Mouse (Mus musculus): ENCODE results near the gene Chrm1. TPM values are rescaled to one million over a fixed set of nuclear protein-coding genes. Genes with fewer than 3 reads are reported as not detected.

Gene Chrm1
- polyA plus RNA-seq, 1 experiment from 2014 or later, result 0.04 TPM

GRCm38 (mm10) chr19:8695330-8695729 lies 31.7 kb downstream of the Chrm1 start:
- Histone ChIP-seq H3K27ac (replicated peaks) (no peak overlapping the region), H3K36me3 (replicated peaks) (no peaks in the 10 kb centered on the region), H3K4me3 (no peak overlapping the region), H3K4me1 (no peaks in the 10 kb centered on the region), H3K27me3 (replicated peaks; ENCODE audit: low read depth, poor library complexity, severe bottlenecking) (no peaks in the 10 kb centered on the region), H3K9me3 (no peaks in the 10 kb centered on the region)
- peak; percentile 41 for DNase-seq (ENCODE audit: low spot score)
- WGBS, result 58% methylated on average over 6 of the region's 6 CpGs

- Histone ChIP-seq H3K36me3 (replicated peaks) (no peaks in the 10 kb centered on the region), H3K27ac (replicated peaks) (no peak overlapping the region), H3K9me3 (no peaks in the 10 kb centered on the region), H3K4me3 (no peak overlapping the region), H3K4me1 (no peaks in the 10 kb centered on the region), H3K27me3 (replicated peaks; ENCODE audit: low read depth, poor library complexity, severe bottlenecking) (no peaks in the 10 kb centered on the region)
- no peak for DNase-seq (ENCODE audit: low spot score)
- WGBS, result 81% methylated on average over 9 of the region's 9 CpGs
These were observed 36.1 kb downstream of the Chrm1 start for GRCm38 (mm10) chr19:8699652-8700051.

GRCm38 (mm10) chr19:8702458-8702857 lies 38.9 kb downstream of the Chrm1 start:
- no peak for DNase-seq (ENCODE audit: low spot score)
- no peak overlapping the region for H3K27ac ChIP-seq (replicated peaks)
- 56% methylated on average over 3 of the region's 3 CpGs for WGBS

GRCm38 (mm10) chr19:8703571-8703970 lies 40.0 kb downstream of the Chrm1 start:
- Histone ChIP-seq H3K4me3 (no peak overlapping the region), H3K4me1 (no peaks in the 10 kb centered on the region), H3K27ac (replicated peaks) (no peak overlapping the region), H3K36me3 (replicated peaks) (peaks cover 27% of the 10 kb centered on the region), H3K27me3 (replicated peaks; ENCODE audit: low read depth, poor library complexity, severe bottlenecking) (no peaks in the 10 kb centered on the region), H3K9me3 (no peaks in the 10 kb centered on the region)
- WGBS, result 55% methylated on average over 4 of the region's 4 CpGs
- no peak for DNase-seq (ENCODE audit: low spot score)

More at GRCm38 (mm10) chr19:8702458-8702857, 38.9 kb downstream of the Chrm1 start:
- no peaks in the 10 kb centered on the region for H3K9me3 ChIP-seq
- H3K27me3 ChIP-seq (replicated peaks; ENCODE audit: low read depth, poor library complexity, severe bottlenecking), result no peaks in the 10 kb centered on the region
- peaks cover 16% of the 10 kb centered on the region for H3K36me3 ChIP-seq (replicated peaks)
- H3K4me3 ChIP-seq, result no peak overlapping the region
- no peaks in the 10 kb centered on the region for H3K4me1 ChIP-seq

- H3K9me3 ChIP-seq, result no peaks in the 10 kb centered on the region
- no peak overlapping the region for H3K4me3 ChIP-seq
- WGBS, result 84% methylated on average over 6 of the region's 6 CpGs
- H3K4me1 ChIP-seq, result 0 out of 2 replicates have a peak, but pooled peaks cover 1% of the 10 kb centered on the region
- no peak overlapping the region for H3K27ac ChIP-seq (replicated peaks)
- no peak for DNase-seq (ENCODE audit: low spot score)
- peaks cover 43% of the 10 kb centered on the region for H3K36me3 ChIP-seq (replicated peaks)
- no peaks in the 10 kb centered on the region for H3K27me3 ChIP-seq (replicated peaks; ENCODE audit: low read depth, poor library complexity, severe bottlenecking)
These were observed 41.6 kb downstream of the Chrm1 start for GRCm38 (mm10) chr19:8705026-8705708.

- no peak for DNase-seq (ENCODE audit: low spot score)
- Histone ChIP-seq H3K9me3 (no peaks in the 10 kb centered on the region), H3K27me3 (replicated peaks; ENCODE audit: low read depth, poor library complexity, severe bottlenecking) (no peaks in the 10 kb centered on the region), H3K4me1 (peaks cover 9% of the 10 kb centered on the region), H3K27ac (replicated peaks) (no peak overlapping the region), H3K4me3 (no peak overlapping the region), H3K36me3 (replicated peaks) (peaks cover 54% of the 10 kb centered on the region)
- 79% methylated on average over 7 of the region's 7 CpGs for WGBS
These were observed 42.6 kb downstream of the Chrm1 start for GRCm38 (mm10) chr19:8706132-8706667.

- no peak for DNase-seq (ENCODE audit: low spot score)
- no peaks in the 10 kb centered on the region for H3K9me3 ChIP-seq
- H3K4me3 ChIP-seq, result no peak overlapping the region
- no peaks in the 10 kb centered on the region for H3K27me3 ChIP-seq (replicated peaks; ENCODE audit: low read depth, poor library complexity, severe bottlenecking)
- H3K27ac ChIP-seq (replicated peaks), result no peak overlapping the region
- 96% methylated on average over 7 of the region's 7 CpGs for WGBS
- peaks cover 16% of the 10 kb centered on the region for H3K4me1 ChIP-seq
- H3K36me3 ChIP-seq (replicated peaks), result peaks cover 61% of the 10 kb centered on the region
These were observed 43.3 kb downstream of the Chrm1 start for GRCm38 (mm10) chr19:8706930-8707329.

- peaks cover 66% of the 10 kb centered on the region for H3K36me3 ChIP-seq (replicated peaks)
- H3K27me3 ChIP-seq (replicated peaks; ENCODE audit: low read depth, poor library complexity, severe bottlenecking), result no peaks in the 10 kb centered on the region
- no peak for DNase-seq (ENCODE audit: low spot score)
- WGBS, result 92% methylated on average over 8 of the region's 8 CpGs
- no peak overlapping the region for H3K27ac ChIP-seq (replicated peaks)
- H3K4me3 ChIP-seq, result no peak overlapping the region
- no peaks in the 10 kb centered on the region for H3K9me3 ChIP-seq
- peaks cover 27% of the 10 kb centered on the region for H3K4me1 ChIP-seq
These were observed 45.4 kb downstream of the Chrm1 start for GRCm38 (mm10) chr19:8708954-8709353.

GRCm38 (mm10) chr19:8710057-8710456 lies 46.5 kb downstream of the Chrm1 start:
- WGBS, result 92% methylated on average over 2 of the region's 2 CpGs
- peaks cover 66% of the 10 kb centered on the region for H3K36me3 ChIP-seq (replicated peaks)
- no peak for DNase-seq (ENCODE audit: low spot score)
- peaks cover 34% of the 10 kb centered on the region for H3K4me1 ChIP-seq
- H3K4me3 ChIP-seq, result no peak overlapping the region
- no peaks in the 10 kb centered on the region for H3K27me3 ChIP-seq (replicated peaks; ENCODE audit: low read depth, poor library complexity, severe bottlenecking)
- H3K27ac ChIP-seq (replicated peaks), result no peak overlapping the region
- H3K9me3 ChIP-seq, result no peaks in the 10 kb centered on the region

- Histone ChIP-seq H3K9me3 (no peaks in the 10 kb centered on the region), H3K4me3 (peak overlapping the region; percentile 90), H3K4me1 (peaks cover 34% of the 10 kb centered on the region), H3K27ac (replicated peaks) (peak overlapping the region; percentile 96; the same call in 1 of the 2 replicates), H3K27me3 (replicated peaks; ENCODE audit: low read depth, poor library complexity, severe bottlenecking) (no peaks in the 10 kb centered on the region), H3K36me3 (replicated peaks) (peaks cover 59% of the 10 kb centered on the region)
- no peak for DNase-seq (ENCODE audit: low spot score)
- WGBS, result 85% methylated on average over 4 of the region's 4 CpGs
These were observed 47.9 kb downstream of the Chrm1 start for GRCm38 (mm10) chr19:8711506-8711905.

- Histone ChIP-seq H3K9me3 (no peaks in the 10 kb centered on the region), H3K36me3 (replicated peaks) (peaks cover 52% of the 10 kb centered on the region), H3K4me3 (peak overlapping the region; percentile 90), H3K4me1 (peaks cover 34% of the 10 kb centered on the region), H3K27ac (replicated peaks) (peak overlapping the region; percentile 96), H3K27me3 (replicated peaks; ENCODE audit: low read depth, poor library complexity, severe bottlenecking) (no peaks in the 10 kb centered on the region)
- no peak for DNase-seq (ENCODE audit: low spot score)
- 64% methylated on average over 10 of the region's 10 CpGs for WGBS
These were observed 48.6 kb downstream of the Chrm1 start for GRCm38 (mm10) chr19:8711949-8712869.

- Histone ChIP-seq H3K27me3 (replicated peaks; ENCODE audit: low read depth, poor library complexity, severe bottlenecking) (no peaks in the 10 kb centered on the region), H3K36me3 (replicated peaks) (peaks cover 45% of the 10 kb centered on the region), H3K4me3 (peak overlapping the region; percentile 90), H3K9me3 (no peaks in the 10 kb centered on the region), H3K27ac (replicated peaks) (peak overlapping the region; percentile 96), H3K4me1 (peaks cover 34% of the 10 kb centered on the region)
- peak; percentile 91 for DNase-seq (ENCODE audit: low spot score)
- WGBS, result under 1% methylated on average over 13 of the region's 13 CpGs
These were observed 49.3 kb downstream of the Chrm1 start for GRCm38 (mm10) chr19:8712870-8713305.
